9 mouse cellular contexts compared by ENCODE assay signal in the genomic region with DNA sequence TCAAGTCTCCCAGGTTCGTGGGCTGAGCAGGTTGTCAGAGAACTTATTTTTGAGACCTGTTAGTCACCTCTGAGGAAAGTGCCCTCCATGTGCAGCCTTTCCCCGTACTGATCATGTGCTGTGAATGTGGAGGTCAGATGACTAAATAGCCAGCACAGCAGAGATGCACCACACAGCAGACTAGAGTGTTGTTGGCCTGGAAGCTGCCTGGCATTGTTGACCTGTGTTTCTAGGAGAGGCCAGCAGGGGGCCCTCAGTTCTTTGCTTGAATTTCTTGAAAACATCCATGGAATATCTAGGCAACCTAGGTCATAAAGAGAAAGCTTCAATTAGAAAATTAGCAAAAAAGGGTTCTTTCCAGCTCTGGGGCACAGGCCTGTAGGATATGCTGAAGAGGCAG. TPM values are rescaled to one million over a fixed set of nuclear protein-coding genes. Genes with fewer than 3 reads are reported as not detected.
DNase-seq lines count a peak whose midpoint lies in the region; ATAC-seq and TF ChIP-seq lines count a peak whose summit lies in the region.
"Had no signal": no experiment of that assay in that cellular context is flagged by ENCODE, and none has a peak within 500 bp of the region (broad histone marks: within the 10 kb centered on the region; RNA-seq: fewer than 3 reads in every experiment).

No protein-coding gene starts in this region.

- TF ChIP-seq POLR2A in MEL (IDR thresholded peaks at IDR 0.05; ENCODE audit: control insufficient read depth in 1 of 2, insufficient read depth in 1 of 2, low read depth in 1 of 2, low read length in 2 of 2, poor library complexity in 1 of 2) = no peak

- no peak overlapping the region for H3K27ac ChIP-seq in hindbrain, embryonic 10.5 days
- no peak overlapping the region for H3K27ac ChIP-seq in hindbrain, embryonic 12.5 days
- H3K27ac ChIP-seq in MEL (ENCODE audit: control insufficient read depth, low read depth, low read length) = no peak overlapping the region
- no peak overlapping the region for H3K27ac ChIP-seq in midbrain, postnatal 0 days (ENCODE audit: low read depth, low read length)

- no peak for TF ChIP-seq EP300 in MEL (IDR thresholded peaks at IDR 0.05; ENCODE audit: low read depth in 1 of 2, low read length in 2 of 2)

- no peak overlapping the region for H3K4me2 ChIP-seq in hindbrain, embryonic 12.5 days (replicated peaks)
- H3K4me2 ChIP-seq in midbrain, postnatal 0 days (ENCODE audit: low read depth, low read length, poor library complexity, severe bottlenecking) = no peak overlapping the region

- H3K36me3 ChIP-seq in hindbrain, embryonic 10.5 days = no peaks in the 10 kb centered on the region
- H3K36me3 ChIP-seq in hindbrain, embryonic 12.5 days = no peaks in the 10 kb centered on the region
- H3K36me3 ChIP-seq in MEL (ENCODE audit: control insufficient read depth in 1 of 2, insufficient read depth in 2 of 2, low read length in 2 of 2) = peaks cover 0 to 8% of the 10 kb centered on the region in 2 experiments; a peak in 2 of 4 replicates
- no peaks in the 10 kb centered on the region for H3K36me3 ChIP-seq in midbrain, postnatal 0 days (ENCODE audit: insufficient read depth, low read length)

- peak; percentile 71 for TF ChIP-seq RAD21 in MEL (IDR thresholded peaks at IDR 0.05; ENCODE audit: low read depth, low read length)

- peak; percentile 72 for DNase-seq in hindbrain, embryonic 10.5 days (ENCODE audit: low spot score)
- peak; percentile 80 for DNase-seq in 416B (ENCODE audit: low read depth)
- DNase-seq in MEL (ENCODE audit: low read depth, low spot score) = peak; percentile 73
- DNase-seq in embryo, embryonic 11.5 days (ENCODE audit: low read depth, low spot score) = peak; percentile 39
- peak; percentile 62 to 77 for DNase-seq in kidney, postnatal 25 days
- DNase-seq in midbrain, postnatal 0 days (ENCODE audit: low spot score) = peak; percentile 75
- DNase-seq in ovary, postnatal 10 days (ENCODE audit: low spot score) = no peak

- peaks cover 9% of the 10 kb centered on the region for H3K4me1 ChIP-seq in hindbrain, embryonic 10.5 days (replicated peaks)
- H3K4me1 ChIP-seq in hindbrain, embryonic 12.5 days = no peaks in the 10 kb centered on the region
- H3K4me1 ChIP-seq in MEL (ENCODE audit: control insufficient read depth in 1 of 2, insufficient read depth in 2 of 2, low read length in 2 of 2) = peaks cover 4 to 11% of the 10 kb centered on the region in 2 experiments; a peak in 3 of 4 replicates
- no peaks in the 10 kb centered on the region for H3K4me1 ChIP-seq in midbrain, postnatal 0 days (ENCODE audit: insufficient read depth, low read length)

- H3K9me3 ChIP-seq in hindbrain, embryonic 10.5 days = no peaks in the 10 kb centered on the region
- H3K9me3 ChIP-seq in hindbrain, embryonic 12.5 days (replicated peaks) = no peaks in the 10 kb centered on the region
- no peaks in the 10 kb centered on the region for H3K9me3 ChIP-seq in MEL (replicated peaks; ENCODE audit: insufficient read depth, low read length)
- no peaks in the 10 kb centered on the region for H3K9me3 ChIP-seq in midbrain, postnatal 0 days (ENCODE audit: low read length)

- H3K9ac ChIP-seq in hindbrain, embryonic 12.5 days = no peak overlapping the region
- no peak overlapping the region for H3K9ac ChIP-seq in MEL (ENCODE audit: control insufficient read depth, low read depth, low read length, poor library complexity, severe bottlenecking)
- no peak overlapping the region for H3K9ac ChIP-seq in midbrain, postnatal 0 days (replicated peaks; ENCODE audit: low read length, poor library complexity, severe bottlenecking)

- H3K27me3 ChIP-seq in hindbrain, embryonic 10.5 days (ENCODE audit: insufficient read depth, poor library complexity, severe bottlenecking) = no peaks in the 10 kb centered on the region
- H3K27me3 ChIP-seq in hindbrain, embryonic 12.5 days = no peaks in the 10 kb centered on the region
- H3K27me3 ChIP-seq in MEL (ENCODE audit: control insufficient read depth in 1 of 2, insufficient read depth in 2 of 2, low read length in 2 of 2) = no peaks in the 10 kb centered on the region
- no peaks in the 10 kb centered on the region for H3K27me3 ChIP-seq in midbrain, postnatal 0 days (ENCODE audit: insufficient read depth, low read length)

- no peak overlapping the region for H3K4me3 ChIP-seq in hindbrain, embryonic 10.5 days
- H3K4me3 ChIP-seq in hindbrain, embryonic 12.5 days = no peak overlapping the region
- H3K4me3 ChIP-seq in MEL (ENCODE audit: control insufficient read depth in 1 of 2, insufficient read depth in 1 of 2, low read depth in 2 of 2, low read length in 2 of 2) = no peak overlapping the region
- H3K4me3 ChIP-seq in midbrain, postnatal 0 days (ENCODE audit: low read depth, low read length) = no peak overlapping the region

- no peaks in the 10 kb centered on the region; the same call in 1 of the 2 replicates for H3K79me2 ChIP-seq in MEL (ENCODE audit: control insufficient read depth, insufficient read depth, low read length, poor library complexity)

- 59% methylated on average over 2 of the region's 2 CpGs for WGBS in hindbrain, embryonic 10.5 days
- 61% methylated on average over 2 of the region's 2 CpGs for WGBS in hindbrain, embryonic 12.5 days
- WGBS in midbrain, postnatal 0 days = 55% methylated on average over 2 of the region's 2 CpGs

- TF ChIP-seq CTCF in MEL (IDR thresholded peaks at IDR 0.05 in 2 of 3, conservative IDR thresholded peaks at IDR 0.05 in 1 of 3; ENCODE audit: control insufficient read depth in 1 of 3, insufficient read depth in 1 of 3, low read depth in 2 of 3, low read length in 3 of 3, poor library complexity in 1 of 3, severe bottlenecking in 1 of 3) = peak; percentile 53 to 81 (median 68)
- peak; percentile 85 for TF ChIP-seq CTCF in midbrain, postnatal 0 days (IDR thresholded peaks at IDR 0.05)

- ATAC-seq in hindbrain, embryonic 12.5 days (ENCODE audit: low FRiP score) = no peak
- ATAC-seq in midbrain, postnatal 0 days (ENCODE audit: low FRiP score) = 0 out of 2 replicates have a peak, but pooled peaks have one; percentile 38

TF ChIP-seq in MEL, 35 proteins besides CTCF, POLR2A, EP300 and RAD21:
- peak; percentile 56 for TF ChIP-seq ZC3H11A (IDR thresholded peaks at IDR 0.05; ENCODE audit: low read depth, low read length)
- TF ChIP-seq KAT2A (conservative IDR thresholded peaks at IDR 0.05; ENCODE audit: low read depth, low read length) = no peak
- TF ChIP-seq SMC3 (IDR thresholded peaks at IDR 0.05; ENCODE audit: low read depth, low read length) = peak; percentile 83
- no peak for TF ChIP-seq CHD2 (IDR thresholded peaks at IDR 0.05; ENCODE audit: low read length)
- TF ChIP-seq TBP (IDR thresholded peaks at IDR 0.05; ENCODE audit: low read depth, low read length) = no peak

RNA-seq across cellular contexts. Expression of gene Klrb1b, which starts 23.8 kb away (rescaled TPM):
- not detected in 2 replicates for polyA plus RNA-seq in hindbrain, embryonic 10.5 days (2016; fragmentation: Nextera tagmentation; extraction: Ambion mirVana)
- polyA plus RNA-seq in hindbrain, embryonic 12.5 days (2016; fragmentation: Nextera tagmentation; extraction: Ambion mirVana) = 0.25 TPM in 1 of 2 replicates, not detected in the other
- total RNA-seq in MEL (2012; rRNA removed) = not detected in 2 replicates
- polyA plus RNA-seq in MEL (2012; ENCODE audit: insufficient read depth in 1 of 2, insufficient read length in 2 of 2, low read depth in 1 of 2, low replicate concordance in 2 of 2, missing spikeins in 1 of 2) = not detected
- not detected in 2 replicates for total RNA-seq in midbrain, postnatal 0 days (2014; rRNA removed)
- polyA plus RNA-seq in midbrain, postnatal 0 days (2015; fragmentation: Nextera tagmentation; extraction: Ambion mirVana) = not detected in 2 replicates
- total RNA-seq: left cerebral cortex, postnatal 14 days had no signal

RNA-seq across cellular contexts. Expression of gene Gm44511, which starts 23.8 kb away (rescaled TPM):
- not detected in 2 replicates for polyA plus RNA-seq in hindbrain, embryonic 10.5 days (2016; fragmentation: Nextera tagmentation; extraction: Ambion mirVana)
- polyA plus RNA-seq in hindbrain, embryonic 12.5 days (2016; fragmentation: Nextera tagmentation; extraction: Ambion mirVana) = not detected in 2 replicates
- total RNA-seq in MEL (2012; rRNA removed) = not detected in 2 replicates
- polyA plus RNA-seq in MEL (2012; ENCODE audit: insufficient read depth in 1 of 2, insufficient read length in 2 of 2, low read depth in 1 of 2, low replicate concordance in 2 of 2, missing spikeins in 1 of 2) = not detected
- not detected in 2 replicates for total RNA-seq in midbrain, postnatal 0 days (2014; rRNA removed)
- not detected in 2 replicates for polyA plus RNA-seq in midbrain, postnatal 0 days (2015; fragmentation: Nextera tagmentation; extraction: Ambion mirVana)
- total RNA-seq: left cerebral cortex, postnatal 14 days had no signal

RNA-seq across cellular contexts. Expression of gene Clec2i, which starts 37.5 kb away (rescaled TPM):
- polyA plus RNA-seq in hindbrain, embryonic 10.5 days (2016; fragmentation: Nextera tagmentation; extraction: Ambion mirVana) = not detected in 2 replicates
- not detected in 2 replicates for polyA plus RNA-seq in hindbrain, embryonic 12.5 days (2016; fragmentation: Nextera tagmentation; extraction: Ambion mirVana)
- total RNA-seq in MEL (2012; rRNA removed) = not detected in 2 replicates
- not detected for polyA plus RNA-seq in MEL (2012; ENCODE audit: insufficient read depth in 1 of 2, insufficient read length in 2 of 2, low read depth in 1 of 2, low replicate concordance in 2 of 2, missing spikeins in 1 of 2)
- total RNA-seq in midbrain, postnatal 0 days (2014; rRNA removed) = 0.42 TPM in 1 of 2 replicates, not detected in the other
- not detected in 2 replicates for polyA plus RNA-seq in midbrain, postnatal 0 days (2015; fragmentation: Nextera tagmentation; extraction: Ambion mirVana)

RNA-seq across cellular contexts. Expression of gene BC035044, which starts 41.0 kb away (rescaled TPM):
- 0.98 and 1.8 TPM in 2 replicates for polyA plus RNA-seq in hindbrain, embryonic 10.5 days (2016; fragmentation: Nextera tagmentation; extraction: Ambion mirVana)
- 0.35 and 0.57 TPM in 2 replicates for polyA plus RNA-seq in hindbrain, embryonic 12.5 days (2016; fragmentation: Nextera tagmentation; extraction: Ambion mirVana)
- not detected in 2 replicates for total RNA-seq in MEL (2012; rRNA removed)
- polyA plus RNA-seq in MEL (2012; ENCODE audit: insufficient read depth in 1 of 2, insufficient read length in 2 of 2, low read depth in 1 of 2, low replicate concordance in 2 of 2, missing spikeins in 1 of 2) = not detected
- 0.19 and 0.38 TPM in 2 replicates for total RNA-seq in midbrain, postnatal 0 days (2014; rRNA removed)
- 0.29 and 0.41 TPM in 2 replicates for polyA plus RNA-seq in midbrain, postnatal 0 days (2015; fragmentation: Nextera tagmentation; extraction: Ambion mirVana)
